Mouse (Mus musculus): ENCODE data around the gene Zfp568.

DNA sequence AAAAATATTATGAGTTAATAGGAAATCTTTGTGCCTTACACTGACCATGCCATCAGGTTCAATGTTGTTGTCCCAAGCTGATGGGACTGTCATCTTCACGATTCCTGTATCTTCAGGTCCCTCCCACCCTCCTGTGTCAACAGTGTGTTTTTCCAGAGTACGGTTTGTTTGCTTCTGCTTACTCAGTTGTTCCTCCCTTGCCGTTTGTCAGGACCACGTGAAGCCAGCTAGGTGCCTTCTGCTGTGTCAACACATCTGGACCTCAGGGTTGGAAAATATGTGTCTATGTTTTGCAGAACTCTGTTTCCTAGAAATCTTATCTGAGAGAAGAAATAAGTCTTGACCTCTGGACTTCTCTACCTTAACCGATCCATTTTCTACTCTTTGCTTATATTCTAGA, 16.8 kb downstream of the Zfp568 start:
- no peak for TF ChIP-seq CTCF (IDR thresholded peaks at IDR 0.05; ENCODE audit: control insufficient read depth, insufficient read depth, insufficient read length)
- TF ChIP-seq MAX (IDR thresholded peaks at IDR 0.05) = no peak
- no peak for TF ChIP-seq USF1 (IDR thresholded peaks at IDR 0.05; ENCODE audit: low read depth)
